ENCODE assay signal across 22 mouse cellular contexts in genomic region chr7:66385826-66386225, GRCm38 (mm10). TPM values are rescaled to one million over a fixed set of nuclear protein-coding genes. Genes with fewer than 3 reads are reported as not detected.
"Had no signal": no experiment of that assay in that cellular context is flagged by ENCODE, and none has a peak within 500 bp of the region (broad histone marks: within the 10 kb centered on the region; RNA-seq: fewer than 3 reads in every experiment).

No protein-coding gene starts in this region.

- ATAC-seq: lung, postnatal 0 days; midbrain, embryonic 16.5 days had no signal

- H3K4me2 ChIP-seq: limb, embryonic 13.5 days; liver, embryonic 15.5 days; midbrain, embryonic 12.5 days had no signal

- H3K27me3 ChIP-seq: limb, embryonic 13.5 days had no signal

- H3K9ac ChIP-seq: limb, embryonic 13.5 days; liver, embryonic 15.5 days; midbrain, embryonic 12.5 days had no signal

- H3K27ac ChIP-seq: limb, embryonic 13.5 days; liver, embryonic 15.5 days; midbrain, embryonic 12.5 days had no signal

- H3K4me3 ChIP-seq: limb, embryonic 13.5 days; liver, embryonic 15.5 days; midbrain, embryonic 12.5 days had no signal

- H3K36me3 ChIP-seq: liver, embryonic 15.5 days; midbrain, embryonic 12.5 days had no signal

- H3K9me3 ChIP-seq: limb, embryonic 13.5 days; liver, embryonic 15.5 days; midbrain, embryonic 12.5 days had no signal

- DNase-seq: kidney, postnatal 14 days; left cerebral cortex, postnatal 4 days; lung, adult 2 months; lung, postnatal 36 days; thymus, adult 2 months; thymus, postnatal 25 days had no signal

RNA-seq across cellular contexts. Expression of gene Gm10974, which starts 20.1 kb away (rescaled TPM):
- total RNA-seq: layer of hippocampus, adult 8-10 months; layer of hippocampus, postnatal 14 days; left cerebral cortex, adult 18-20 months; left cerebral cortex, postnatal 10 days; left cerebral cortex, postnatal 4 days; liver, adult 2 months; megakaryocyte-erythroid progenitor cell, adult 5-6 weeks had no signal
- polyA plus RNA-seq: kidney, embryonic 14.5 days; large intestine, adult 2 months; limb, embryonic 13.5 days; liver, adult 2 months; liver, embryonic 15.5 days; lung, adult 2 months; lung, postnatal 0 days; midbrain, embryonic 12.5 days; midbrain, embryonic 16.5 days; neural tube, embryonic 14.5 days; stomach, embryonic 14.5 days; thymus, adult 2 months; urinary bladder, adult 2 months had no signal
